Comparison of ENCODE assay signal across 11 mouse cellular contexts in genomic region chr1:138039201-138039600, GRCm38 (mm10).
A peak's percentile ranks its signal among the peaks of the same experiment; 100 is the strongest.
DNase-seq lines count a peak whose midpoint lies in the region; ATAC-seq and TF ChIP-seq lines count a peak whose summit lies in the region.
"Had no signal": no experiment of that assay in that cellular context is flagged by ENCODE, and none has a peak within 500 bp of the region (broad histone marks: within the 10 kb centered on the region; RNA-seq: fewer than 3 reads in every experiment).

No protein-coding gene starts in this region.

- no peak for TF ChIP-seq EP300 in liver, postnatal 0 days (IDR thresholded peaks at IDR 0.05; ENCODE audit: low read depth)
- TF ChIP-seq EP300 in MEL (IDR thresholded peaks at IDR 0.05; ENCODE audit: low read depth in 1 of 2, low read length in 2 of 2): no peak

- peak; percentile 64 for ATAC-seq in liver, embryonic 11.5 days (replicated peaks; ENCODE audit: low FRiP score)
- no peak for ATAC-seq in liver, postnatal 0 days
- ATAC-seq in hematopoietic stem cell, adult 5-6 weeks (replicated peaks in 1 of 2; ENCODE audit: insufficient read depth in 1 of 2, low FRiP score in 2 of 2, low TSS enrichment in 1 of 2, low read depth in 1 of 2, poor library complexity in 2 of 2, severe bottlenecking in 2 of 2): peak; percentile 51 to 56

- no peaks in the 10 kb centered on the region for H3K36me3 ChIP-seq in liver, embryonic 11.5 days (ENCODE audit: control insufficient read depth, insufficient read depth, low read length)
- no peaks in the 10 kb centered on the region for H3K36me3 ChIP-seq in liver, postnatal 0 days (replicated peaks; ENCODE audit: insufficient read depth, low read length)
- no peaks in the 10 kb centered on the region for H3K36me3 ChIP-seq in MEL (ENCODE audit: control insufficient read depth in 1 of 2, insufficient read depth in 2 of 2, low read length in 2 of 2)
- H3K36me3 ChIP-seq: hindbrain, embryonic 15.5 days had no signal

- no peak for TF ChIP-seq CTCF in liver, postnatal 0 days (IDR thresholded peaks at IDR 0.05; ENCODE audit: low read depth)
- no peak for TF ChIP-seq CTCF in MEL (IDR thresholded peaks at IDR 0.05 in 2 of 3, conservative IDR thresholded peaks at IDR 0.05 in 1 of 3; ENCODE audit: control insufficient read depth in 1 of 3, insufficient read depth in 1 of 3, low read depth in 2 of 3, low read length in 3 of 3, poor library complexity in 1 of 3, severe bottlenecking in 1 of 3)

- TF ChIP-seq POLR2A in MEL (IDR thresholded peaks at IDR 0.05; ENCODE audit: control insufficient read depth in 1 of 2, insufficient read depth in 1 of 2, low read depth in 1 of 2, low read length in 2 of 2, poor library complexity in 1 of 2): no peak

- WGBS in liver, embryonic 11.5 days: 10% methylated on average over 1 of the region's 1 CpGs
- WGBS in liver, postnatal 0 days (ENCODE audit: insufficient replicate concordance): 12% methylated on average over 1 of the region's 1 CpGs

- H3K4me3 ChIP-seq in liver, embryonic 11.5 days (ENCODE audit: low read depth, low read length): no peak overlapping the region
- H3K4me3 ChIP-seq in liver, postnatal 0 days (ENCODE audit: low read depth, low read length): no peak overlapping the region
- no peak overlapping the region for H3K4me3 ChIP-seq in MEL (ENCODE audit: control insufficient read depth in 1 of 2, insufficient read depth in 1 of 2, low read depth in 2 of 2, low read length in 2 of 2)
- H3K4me3 ChIP-seq: erythroblast, embryonic 14.5 days; hindbrain, embryonic 15.5 days had no signal

- no peak for DNase-seq in liver, embryonic 11.5 days (ENCODE audit: low spot score)
- DNase-seq in liver, postnatal 0 days: no peak
- DNase-seq in MEL (ENCODE audit: low read depth, low spot score): peak; percentile 10
- peak; percentile 37 to 41 for DNase-seq in thymus, postnatal 10 days (ENCODE audit: low spot score in 2 of 2)
- DNase-seq in gastrocnemius, postnatal 10 days: no peak
- DNase-seq in kidney, postnatal 25 days: no peak
- DNase-seq: adrenal gland, postnatal 10 days; cerebellum, adult 2 months had no signal

- H3K9me3 ChIP-seq in liver, embryonic 11.5 days (ENCODE audit: control insufficient read depth, low read length): no peaks in the 10 kb centered on the region
- no peaks in the 10 kb centered on the region for H3K9me3 ChIP-seq in liver, postnatal 0 days (ENCODE audit: low read length)
- H3K9me3 ChIP-seq in MEL (replicated peaks; ENCODE audit: insufficient read depth, low read length): no peaks in the 10 kb centered on the region
- H3K9me3 ChIP-seq: hindbrain, embryonic 15.5 days had no signal

- no peak overlapping the region for H3K4me2 ChIP-seq in liver, embryonic 11.5 days
- H3K4me2 ChIP-seq in liver, postnatal 0 days (ENCODE audit: low read depth, low read length): no peak overlapping the region
- H3K4me2 ChIP-seq: hindbrain, embryonic 15.5 days had no signal

- H3K79me2 ChIP-seq in MEL (ENCODE audit: control insufficient read depth, insufficient read depth, low read length, poor library complexity): no peaks in the 10 kb centered on the region

- H3K9ac ChIP-seq in liver, embryonic 11.5 days (ENCODE audit: low read depth, low read length): no peak overlapping the region
- H3K9ac ChIP-seq in liver, postnatal 0 days (replicated peaks): no peak overlapping the region
- no peak overlapping the region for H3K9ac ChIP-seq in MEL (ENCODE audit: control insufficient read depth, low read depth, low read length, poor library complexity, severe bottlenecking)
- H3K9ac ChIP-seq: hindbrain, embryonic 15.5 days had no signal

- no peaks in the 10 kb centered on the region for H3K4me1 ChIP-seq in liver, embryonic 11.5 days (replicated peaks; ENCODE audit: control insufficient read depth, insufficient read depth, low read length)
- no peaks in the 10 kb centered on the region for H3K4me1 ChIP-seq in liver, postnatal 0 days (ENCODE audit: insufficient read depth)
- H3K4me1 ChIP-seq in MEL (ENCODE audit: control insufficient read depth in 1 of 2, insufficient read depth in 2 of 2, low read length in 2 of 2): no peaks in the 10 kb centered on the region

- TF ChIP-seq RAD21 in MEL (IDR thresholded peaks at IDR 0.05; ENCODE audit: low read depth, low read length): no peak

- H3K27ac ChIP-seq in liver, embryonic 11.5 days (ENCODE audit: low read depth, low read length): no peak overlapping the region
- H3K27ac ChIP-seq in liver, postnatal 0 days (ENCODE audit: low read depth): no peak overlapping the region
- no peak overlapping the region for H3K27ac ChIP-seq in MEL (ENCODE audit: control insufficient read depth, low read depth, low read length)
- H3K27ac ChIP-seq: hindbrain, embryonic 15.5 days had no signal

- H3K27me3 ChIP-seq in liver, embryonic 11.5 days (replicated peaks; ENCODE audit: control insufficient read depth, insufficient read depth, low read length): no peaks in the 10 kb centered on the region
- no peaks in the 10 kb centered on the region for H3K27me3 ChIP-seq in liver, postnatal 0 days (ENCODE audit: insufficient read depth, low read length)
- H3K27me3 ChIP-seq in MEL (ENCODE audit: control insufficient read depth in 1 of 2, insufficient read depth in 2 of 2, low read length in 2 of 2): peaks cover 0 to 2% of the 10 kb centered on the region in 2 experiments; a peak in 1 of 4 replicates
- H3K27me3 ChIP-seq: hindbrain, embryonic 15.5 days had no signal

TF ChIP-seq in MEL, 35 proteins besides CTCF, POLR2A, EP300 and RAD21:
- TF ChIP-seq MYB (IDR thresholded peaks at IDR 0.05; ENCODE audit: low read depth, low read length): no peak
- TF ChIP-seq POLR2AphosphoS5 (IDR thresholded peaks at IDR 0.05; ENCODE audit: borderline replicate concordance, low read depth, low read length): no peak
- no peak for TF ChIP-seq RCOR1 (IDR thresholded peaks at IDR 0.05; ENCODE audit: low read depth, low read length)
- TF ChIP-seq NELFE (IDR thresholded peaks at IDR 0.05; ENCODE audit: low read depth, low read length): no peak
- no peak for TF ChIP-seq ZNF384 (IDR thresholded peaks at IDR 0.05; ENCODE audit: low read depth, low read length)
- no peak for TF ChIP-seq TBP (IDR thresholded peaks at IDR 0.05; ENCODE audit: low read depth, low read length)
- TF ChIP-seq SMC3 (IDR thresholded peaks at IDR 0.05; ENCODE audit: low read depth, low read length): no peak
- no peak for TF ChIP-seq MYC (IDR thresholded peaks at IDR 0.05; ENCODE audit: low read depth, low read length)
- TF ChIP-seq USF1 (IDR thresholded peaks at IDR 0.05; ENCODE audit: low read depth, low read length): no peak
- TF ChIP-seq BHLHE40 (IDR thresholded peaks at IDR 0.05; ENCODE audit: borderline replicate concordance, low read depth, low read length): no peak
- TF ChIP-seq CHD1 (IDR thresholded peaks at IDR 0.05; ENCODE audit: low read depth, low read length): no peak
- no peak for TF ChIP-seq MEF2A (IDR thresholded peaks at IDR 0.05; ENCODE audit: extremely low read depth, insufficient replicate concordance, low read depth, low read length, poor library complexity, severe bottlenecking)

Comparison
In these comparisons a context has a peak if more than half of its experiments do, and no peak if none do; other contexts are left out.
1. DNase-seq: peak in MEL (single experiment) and thymus, postnatal 10 days (2 of 2); none in liver, embryonic 11.5 days (single experiment), liver, postnatal 0 days (single experiment), gastrocnemius, postnatal 10 days (single experiment) and kidney, postnatal 25 days (0 of 2).